Mouse (Mus musculus) liver, adult 2 months (tissue): Measurements from ENCODE around the gene Pgp.

Experiments used
- CTCF ChIP-seq: fragments of 200-500 bp; IDR thresholded peaks from 2 replicates; pipeline ENCODE4 v1.5.1; 2011; ENCODE audit warnings: low read depth, low read length, control low read depth
- POLR2A ChIP-seq: fragments of 200-500 bp; IDR thresholded peaks from 2 replicates; pipeline ENCODE4 v1.6.1; 2011; ENCODE audit warnings: low read length, control low read depth; ENCODE audit not compliant: insufficient read depth; ENCODE audit errors: extremely low read depth

DNA sequence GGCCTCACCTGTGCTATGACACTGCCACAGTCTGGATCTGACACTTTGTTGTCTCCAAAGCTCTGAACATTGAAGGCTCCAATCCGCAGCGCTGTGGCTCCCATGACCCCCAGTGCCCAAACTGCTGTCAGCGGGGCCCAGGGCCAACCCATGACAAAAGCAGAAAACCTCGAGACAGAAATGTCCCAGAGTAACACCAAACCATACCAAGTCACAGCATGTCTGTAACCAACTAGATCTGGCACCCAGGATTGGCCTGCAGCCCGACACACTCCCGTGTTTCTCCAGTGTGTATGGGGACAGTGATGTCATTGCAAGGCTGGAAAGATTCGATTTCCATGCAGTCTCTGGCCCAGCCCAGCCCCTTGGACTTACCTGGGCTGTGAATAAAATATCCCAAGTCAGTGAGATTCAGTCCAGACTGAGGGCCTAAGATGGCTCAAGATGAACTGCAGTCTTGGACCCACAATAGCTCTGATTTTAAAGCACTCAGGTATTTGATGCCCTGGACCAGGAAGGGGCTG is 27.5 kb upstream of the Pgp start, which contains the start of gene Dnase1l2:
- TF ChIP-seq CTCF, result no peak
- TF ChIP-seq POLR2A, result no peak
